Mouse (Mus musculus): ENCODE results near the gene Cog8. TPM values are rescaled to one million over a fixed set of nuclear protein-coding genes. Genes with fewer than 3 reads are reported as not detected.

Cog8 gene
- total RNA-seq (2017): 15.0 and 20.8 TPM in 2 replicates

- ATAC-seq (replicated peaks in 1 of 2; ENCODE audit: insufficient read depth in 1 of 2, low FRiP score in 2 of 2, low TSS enrichment in 1 of 2, low read depth in 1 of 2, poor library complexity in 2 of 2, severe bottlenecking in 2 of 2): peak; percentile 92 to 95
These were observed at the start of gene Cog8, which contains the start of gene Nip7 for GRCm38 (mm10) chr8:107056076-107056972. TSS of gene Cog8 (minus strand) at chr8:107056689. TSS of gene Nip7 (plus strand) at chr8:107056877.

- ATAC-seq (replicated peaks in 1 of 2; ENCODE audit: insufficient read depth in 1 of 2, low FRiP score in 2 of 2, low TSS enrichment in 1 of 2, low read depth in 1 of 2, poor library complexity in 2 of 2, severe bottlenecking in 2 of 2): peak in 1 of 2 experiments; percentile 65; a peak in 2 of 4 replicates
These were observed 48.1 kb upstream of the Cog8 start for GRCm38 (mm10) chr8:107104547-107104946.

GRCm38 (mm10) chr8:107100635-107101034, 44.1 kb upstream of the Cog8 start:
- ATAC-seq (replicated peaks in 1 of 2; ENCODE audit: insufficient read depth in 1 of 2, low FRiP score in 2 of 2, low TSS enrichment in 1 of 2, low read depth in 1 of 2, poor library complexity in 2 of 2, severe bottlenecking in 2 of 2): no peak

GRCm38 (mm10) chr8:107096366-107097036, 40.0 kb upstream of the Cog8 start, which contains the start of gene Terf2:
TSS of gene Terf2 (minus strand) at chr8:107096547.
- ATAC-seq (replicated peaks in 1 of 2; ENCODE audit: insufficient read depth in 1 of 2, low FRiP score in 2 of 2, low TSS enrichment in 1 of 2, low read depth in 1 of 2, poor library complexity in 2 of 2, severe bottlenecking in 2 of 2): peak; percentile 94 to 96

- ATAC-seq (replicated peaks in 1 of 2; ENCODE audit: insufficient read depth in 1 of 2, low FRiP score in 2 of 2, low TSS enrichment in 1 of 2, low read depth in 1 of 2, poor library complexity in 2 of 2, severe bottlenecking in 2 of 2): peak; percentile 3 to 15; a peak in 2 of 4 replicates
These were observed 39.4 kb upstream of the Cog8 start for GRCm38 (mm10) chr8:107095717-107096365.

- ATAC-seq (replicated peaks in 1 of 2; ENCODE audit: insufficient read depth in 1 of 2, low FRiP score in 2 of 2, low TSS enrichment in 1 of 2, low read depth in 1 of 2, poor library complexity in 2 of 2, severe bottlenecking in 2 of 2): no peak
These were observed 34.0 kb upstream of the Cog8 start for GRCm38 (mm10) chr8:107090531-107090930.

- no peak for ATAC-seq (replicated peaks in 1 of 2; ENCODE audit: insufficient read depth in 1 of 2, low FRiP score in 2 of 2, low TSS enrichment in 1 of 2, low read depth in 1 of 2, poor library complexity in 2 of 2, severe bottlenecking in 2 of 2)
These were observed 32.1 kb upstream of the Cog8 start for GRCm38 (mm10) chr8:107088526-107089063.

- ATAC-seq (replicated peaks in 1 of 2; ENCODE audit: insufficient read depth in 1 of 2, low FRiP score in 2 of 2, low TSS enrichment in 1 of 2, low read depth in 1 of 2, poor library complexity in 2 of 2, severe bottlenecking in 2 of 2): no peak
These were observed 29.5 kb upstream of the Cog8 start for GRCm38 (mm10) chr8:107086018-107086417.

- no peak for ATAC-seq (replicated peaks in 1 of 2; ENCODE audit: insufficient read depth in 1 of 2, low FRiP score in 2 of 2, low TSS enrichment in 1 of 2, low read depth in 1 of 2, poor library complexity in 2 of 2, severe bottlenecking in 2 of 2)
These were observed 28.9 kb upstream of the Cog8 start for GRCm38 (mm10) chr8:107085358-107085757.

- no peak for ATAC-seq (replicated peaks in 1 of 2; ENCODE audit: insufficient read depth in 1 of 2, low FRiP score in 2 of 2, low TSS enrichment in 1 of 2, low read depth in 1 of 2, poor library complexity in 2 of 2, severe bottlenecking in 2 of 2)
These were observed 19.9 kb upstream of the Cog8 start for GRCm38 (mm10) chr8:107076239-107076888.

- ATAC-seq (replicated peaks in 1 of 2; ENCODE audit: insufficient read depth in 1 of 2, low FRiP score in 2 of 2, low TSS enrichment in 1 of 2, low read depth in 1 of 2, poor library complexity in 2 of 2, severe bottlenecking in 2 of 2): no peak
These were observed 17.6 kb upstream of the Cog8 start for GRCm38 (mm10) chr8:107074128-107074527.

- no peak for ATAC-seq (replicated peaks in 1 of 2; ENCODE audit: insufficient read depth in 1 of 2, low FRiP score in 2 of 2, low TSS enrichment in 1 of 2, low read depth in 1 of 2, poor library complexity in 2 of 2, severe bottlenecking in 2 of 2)
These were observed 17.2 kb upstream of the Cog8 start for GRCm38 (mm10) chr8:107073706-107074105.

GRCm38 (mm10) chr8:107065511-107066496, 9.3 kb upstream of the Cog8 start, which contains the start of gene Tmed6:
TSS of gene Tmed6 (minus strand) at chr8:107065644.
- peak in 1 of 2 experiments; percentile 53; a peak in 3 of 4 replicates for ATAC-seq (replicated peaks in 1 of 2; ENCODE audit: insufficient read depth in 1 of 2, low FRiP score in 2 of 2, low TSS enrichment in 1 of 2, low read depth in 1 of 2, poor library complexity in 2 of 2, severe bottlenecking in 2 of 2)

- ATAC-seq (replicated peaks in 1 of 2; ENCODE audit: insufficient read depth in 1 of 2, low FRiP score in 2 of 2, low TSS enrichment in 1 of 2, low read depth in 1 of 2, poor library complexity in 2 of 2, severe bottlenecking in 2 of 2): no peak
These were observed 6.1 kb upstream of the Cog8 start for GRCm38 (mm10) chr8:107062613-107063012.

- peak; percentile 52 to 68 for ATAC-seq (replicated peaks in 1 of 2; ENCODE audit: insufficient read depth in 1 of 2, low FRiP score in 2 of 2, low TSS enrichment in 1 of 2, low read depth in 1 of 2, poor library complexity in 2 of 2, severe bottlenecking in 2 of 2)
These were observed 482 bp upstream of the Cog8 start for GRCm38 (mm10) chr8:107056973-107057369.

GRCm38 (mm10) chr8:107052046-107052445, 4.4 kb downstream of the Cog8 start:
- ATAC-seq (replicated peaks in 1 of 2; ENCODE audit: insufficient read depth in 1 of 2, low FRiP score in 2 of 2, low TSS enrichment in 1 of 2, low read depth in 1 of 2, poor library complexity in 2 of 2, severe bottlenecking in 2 of 2): no peak

Measured in hematopoietic stem cell, adult 5-6 weeks (primary cell).